Mouse (Mus musculus) forebrain, embryonic 11.5 days (tissue): Measurements from ENCODE around the gene Kdm2b. TPM values are rescaled to one million over a fixed set of nuclear protein-coding genes. Genes with fewer than 3 reads are reported as not detected.

Experiments used
- ATAC-seq: fragments of 200-750 bp; cut with Nextera tagmentation; replicated peaks from 2 replicates; pipeline ENCODE4 v1.8.0; 2017; ENCODE audit warnings: moderate TSS enrichment; ENCODE audit not compliant: low FRiP score
- DNase-seq: peaks from one replicate; pipeline ENCODE4 v3.0.0-alpha.2; 2017; ENCODE audit warnings: low spot score
- H3K27ac ChIP-seq: fragments of 300-500 bp; sonication (generic); 2 replicates; pipeline ENCODE4 v1.5.1; 2014; ENCODE audit warnings: low read depth, low read length
- H3K27me3 ChIP-seq: fragments of 300-500 bp; sonication (generic); 2 replicates; pipeline ENCODE4 v1.6.1; 2014; ENCODE audit warnings: mild to moderate bottlenecking, low read length, mixed read lengths; ENCODE audit not compliant: control insufficient read depth, insufficient read depth
- H3K36me3 ChIP-seq: fragments of 300-500 bp; sonication (generic); 2 replicates; pipeline ENCODE4 v1.6.1; 2014; ENCODE audit warnings: mild to moderate bottlenecking, low read length, moderate library complexity, mixed read lengths; ENCODE audit not compliant: control insufficient read depth, insufficient read depth
- H3K4me1 ChIP-seq: fragments of 300-500 bp; sonication (generic); replicated peaks from 2 replicates; pipeline ENCODE4 v1.6.1; 2014; ENCODE audit warnings: low read length, mixed read lengths; ENCODE audit not compliant: control insufficient read depth, insufficient read depth
- H3K4me2 ChIP-seq: fragments of 300-500 bp; sonication (generic); 2 replicates; pipeline ENCODE4 v1.6.1; 2014; ENCODE audit warnings: low read depth, mild to moderate bottlenecking, low read length, moderate library complexity, mixed read lengths; ENCODE audit not compliant: severe bottlenecking
- H3K4me3 ChIP-seq: fragments of 300-500 bp; sonication (generic); 2 replicates; pipeline ENCODE4 v1.5.1; 2014; ENCODE audit warnings: low read depth, low read length
- H3K9ac ChIP-seq: fragments of 300-500 bp; sonication (generic); 2 replicates; pipeline ENCODE4 v1.6.1; 2014; ENCODE audit warnings: low read length
- H3K9me3 ChIP-seq: fragments of 300-500 bp; sonication (generic); 2 replicates; pipeline ENCODE4 v1.6.1; 2016; ENCODE audit warnings: low read length, mixed read lengths; ENCODE audit not compliant: control insufficient read depth
- WGBS: fragments of 180-500 bp; shearing (Covaris S2); extraction: QIAGEN DNeasy Blood & Tissue Kit; methylation state at CpG from one replicate; pipeline ENCODE4 v1.1.7; 2014; 5-methylcytosine and 5-hydroxymethylcytosine counted together
- polyA plus RNA-seq: library from polyadenylated mRNA; unstranded; fragments of >200 nt; fragmentation: Nextera tagmentation; extraction: Ambion mirVana; gene quantifications from 2 replicates; pipeline ENCODE4 v1.2.1, GENCODE M21; 2014

Gene Kdm2b
- polyA plus RNA-seq, 1 experiment from 2014 or later: 92.4 TPM

- DNase-seq (no peak), ATAC-seq (no peak)
- no peaks in the 10 kb centered on the region for H3K9me3 ChIP-seq
- no peak overlapping the region for H3K4me3 ChIP-seq
- H3K27ac ChIP-seq: no peak overlapping the region
- H3K4me1 ChIP-seq: no peaks in the 10 kb centered on the region
- H3K4me2 ChIP-seq: no peak overlapping the region
- H3K36me3 ChIP-seq: peaks cover 4% of the 10 kb centered on the region
- no peak overlapping the region for H3K9ac ChIP-seq
- WGBS: 92% methylated on average over 2 of the region's 2 CpGs
- H3K27me3 ChIP-seq: no peaks in the 10 kb centered on the region
Measured at GRCm38 (mm10) chr5:122863053-122863452, 126.6 kb downstream of the Kdm2b start.

- H3K4me3 ChIP-seq: no peak overlapping the region
- peaks cover 7% of the 10 kb centered on the region for H3K4me1 ChIP-seq
- DNase-seq (no peak), ATAC-seq (no peak)
- no peaks in the 10 kb centered on the region for H3K27me3 ChIP-seq
- H3K36me3 ChIP-seq: no peaks in the 10 kb centered on the region
- no peak overlapping the region for H3K4me2 ChIP-seq
- no peak overlapping the region for H3K27ac ChIP-seq
- 86% methylated on average over 3 of the region's 3 CpGs for WGBS
- H3K9ac ChIP-seq: no peak overlapping the region
- no peaks in the 10 kb centered on the region for H3K9me3 ChIP-seq
Measured at GRCm38 (mm10) chr5:122855858-122856257, 133.8 kb downstream of the Kdm2b start.

GRCm38 (mm10) chr5:122852611-122853010 lies 137.0 kb downstream of the Kdm2b start:
- ATAC-seq: no peak
- no peak overlapping the region for H3K4me2 ChIP-seq
- H3K27ac ChIP-seq: no peak overlapping the region
- H3K36me3 ChIP-seq: no peaks in the 10 kb centered on the region
- H3K9ac ChIP-seq: no peak overlapping the region
- H3K27me3 ChIP-seq: no peaks in the 10 kb centered on the region
- 88% methylated on average over 2 of the region's 2 CpGs for WGBS
- no peak for DNase-seq
- H3K4me1 ChIP-seq: peaks cover 8% of the 10 kb centered on the region
- H3K4me3 ChIP-seq: no peak overlapping the region
- H3K9me3 ChIP-seq: no peaks in the 10 kb centered on the region

GRCm38 (mm10) chr5:122850319-122851002 lies 139.2 kb downstream of the Kdm2b start:
- no peaks in the 10 kb centered on the region for H3K9me3 ChIP-seq
- H3K4me2 ChIP-seq: peak overlapping the region; percentile 98
- DNase-seq (peak; percentile 91), ATAC-seq (peak; percentile 79)
- H3K27me3 ChIP-seq: no peaks in the 10 kb centered on the region
- peaks cover 8% of the 10 kb centered on the region for H3K4me1 ChIP-seq
- WGBS: under 1% methylated on average over 36 of the region's 38 CpGs
- no peaks in the 10 kb centered on the region for H3K36me3 ChIP-seq
- H3K9ac ChIP-seq: peak overlapping the region; percentile 94
- H3K4me3 ChIP-seq: peak overlapping the region; percentile 84
- peak overlapping the region; percentile 85 for H3K27ac ChIP-seq

GRCm38 (mm10) chr5:122849521-122850318 lies 139.9 kb downstream of the Kdm2b start, which contains the start of gene Rnf34:
Gene Rnf34 (plus strand): TSS chr5:122850048.
- DNase-seq (peak; percentile 99), ATAC-seq (peak; percentile 99)
- H3K27me3 ChIP-seq: no peaks in the 10 kb centered on the region
- peak within 1 kb of the TSS; percentile 85 for H3K27ac ChIP-seq
- H3K36me3 ChIP-seq: no peaks in the 10 kb centered on the region
- peaks cover 8% of the 10 kb centered on the region for H3K4me1 ChIP-seq
- peak within 1 kb of the TSS; percentile 98 for H3K4me2 ChIP-seq
- under 1% methylated on average over 59 of the region's 61 CpGs for WGBS
- peak within 1 kb of the TSS; percentile 84 for H3K4me3 ChIP-seq
- no peaks in the 10 kb centered on the region for H3K9me3 ChIP-seq
- peak within 1 kb of the TSS; percentile 94 for H3K9ac ChIP-seq

- DNase-seq: no peak
Measured at GRCm38 (mm10) chr5:122843799-122844198, 145.8 kb downstream of the Kdm2b start.

GRCm38 (mm10) chr5:122841126-122841525 lies 148.5 kb downstream of the Kdm2b start:
- Histone ChIP-seq H3K4me1 (no peaks in the 10 kb centered on the region), H3K9ac (no peak overlapping the region), H3K27ac (no peak overlapping the region), H3K4me2 (no peak overlapping the region), H3K9me3 (no peaks in the 10 kb centered on the region), H3K4me3 (no peak overlapping the region), H3K27me3 (no peaks in the 10 kb centered on the region), H3K36me3 (no peaks in the 10 kb centered on the region)
- 89% methylated on average over 2 of the region's 2 CpGs for WGBS
- no peak for DNase-seq
- ATAC-seq: no peak

More at GRCm38 (mm10) chr5:122843799-122844198, 145.8 kb downstream of the Kdm2b start:
- no peak for ATAC-seq
- H3K9me3 ChIP-seq: no peaks in the 10 kb centered on the region
- 85% methylated on average over 5 of the region's 5 CpGs for WGBS
- H3K9ac ChIP-seq: no peak overlapping the region
- H3K4me2 ChIP-seq: no peak overlapping the region
- H3K27ac ChIP-seq: no peak overlapping the region
- H3K27me3 ChIP-seq: no peaks in the 10 kb centered on the region
- H3K4me1 ChIP-seq: no peaks in the 10 kb centered on the region
- no peak overlapping the region for H3K4me3 ChIP-seq
- H3K36me3 ChIP-seq: no peaks in the 10 kb centered on the region

GRCm38 (mm10) chr5:122832996-122833395 lies 156.6 kb downstream of the Kdm2b start:
- Histone ChIP-seq H3K9me3 (no peaks in the 10 kb centered on the region), H3K27me3 (no peaks in the 10 kb centered on the region), H3K27ac (no peak overlapping the region), H3K36me3 (no peaks in the 10 kb centered on the region), H3K9ac (no peak overlapping the region), H3K4me3 (no peak overlapping the region), H3K4me1 (no peaks in the 10 kb centered on the region), H3K4me2 (no peak overlapping the region)
- ATAC-seq (no peak), DNase-seq (no peak)
- WGBS: 82% methylated on average over 10 of the region's 10 CpGs
